Mouse (Mus musculus): Measurements from ENCODE around the gene Tk1.

DNA sequence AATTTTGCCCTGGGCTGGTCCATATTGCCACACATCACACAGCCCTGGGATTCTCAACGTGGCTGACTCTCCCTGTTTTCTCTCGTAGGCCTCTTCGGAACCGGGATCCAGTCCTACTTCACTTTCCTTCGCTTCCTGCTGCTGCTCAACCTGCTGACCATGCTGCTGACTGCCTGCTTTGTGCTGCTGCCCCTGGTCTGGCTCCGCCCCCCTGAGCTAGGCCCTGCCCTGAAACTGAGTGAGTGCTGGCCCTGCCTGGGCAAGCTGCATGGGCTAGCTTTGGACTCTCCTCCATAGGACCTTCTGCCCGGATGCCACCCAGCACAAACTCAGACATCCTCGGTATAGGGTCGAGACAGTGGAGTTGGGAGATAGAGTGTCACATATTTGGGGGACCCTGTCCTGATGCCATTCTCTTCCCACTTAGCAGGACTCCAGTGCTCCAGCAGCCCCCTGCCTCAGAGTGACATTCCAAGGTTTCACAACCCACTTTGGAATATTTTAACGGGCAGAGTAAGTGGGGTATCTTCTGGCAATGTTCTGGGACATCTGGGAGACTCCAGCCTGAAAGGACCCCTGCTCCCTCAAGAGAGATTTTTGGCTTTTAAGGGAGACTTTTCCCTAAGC lies 42.1 kb downstream of the Tk1 start:
- TF ChIP-seq CTCF (IDR thresholded peaks at IDR 0.05; ENCODE audit: control insufficient read depth, insufficient read depth, insufficient read length) (no peak), MAX (IDR thresholded peaks at IDR 0.05) (no peak), FOSL1 (IDR thresholded peaks at IDR 0.05; ENCODE audit: insufficient read depth, low read length, poor library complexity, severe bottlenecking) (no peak), CEBPB (IDR thresholded peaks at IDR 0.05; ENCODE audit: low read depth) (no peak), MYOG (IDR thresholded peaks at IDR 0.05; ENCODE audit: control insufficient read depth, extremely low read depth, insufficient read length) (no peak), USF1 (IDR thresholded peaks at IDR 0.05; ENCODE audit: low read depth) (no peak), MYOD1 (IDR thresholded peaks at IDR 0.05; ENCODE audit: control insufficient read depth, insufficient read length, low read depth) (no peak)
